Mouse (Mus musculus): ENCODE measurements around the gene Hdac4. TPM values are rescaled to one million over a fixed set of nuclear protein-coding genes. Genes with fewer than 3 reads are reported as not detected.

Gene Hdac4
- polyA plus RNA-seq, 1 experiment = 22.6 TPM

GRCm38 (mm10) chr1:92033463-92033862 is 162.0 kb downstream of the Hdac4 start:
- no peak for DNase-seq
- Histone ChIP-seq H3K4me3 (replicated peaks; ENCODE audit: extremely low read depth, low read depth, low read length) (no peak overlapping the region), H3K4me1 (ENCODE audit: control insufficient read depth, insufficient read depth, low read length) (peaks cover 2% of the 10 kb centered on the region; the same call in 1 of the 2 replicates)
- 88% methylated on average over 7 of the region's 7 CpGs for WGBS
- TF ChIP-seq CTCF (IDR thresholded peaks at IDR 0.05; ENCODE audit: insufficient read depth, low read length) (no peak), POLR2A (IDR thresholded peaks at IDR 0.05; ENCODE audit: borderline replicate concordance, extremely low read depth, low read depth, low read length) (no peak)

GRCm38 (mm10) chr1:92030541-92030940 is 165.0 kb downstream of the Hdac4 start:
- 72% methylated on average over 6 of the region's 6 CpGs for WGBS
- Histone ChIP-seq H3K4me1 (ENCODE audit: control insufficient read depth, insufficient read depth, low read length) (no peaks in the 10 kb centered on the region; the same call in 1 of the 2 replicates), H3K4me3 (replicated peaks; ENCODE audit: extremely low read depth, low read depth, low read length) (no peak overlapping the region)
- peak; percentile 48 for DNase-seq
- TF ChIP-seq POLR2A (IDR thresholded peaks at IDR 0.05; ENCODE audit: borderline replicate concordance, extremely low read depth, low read depth, low read length) (no peak), CTCF (IDR thresholded peaks at IDR 0.05; ENCODE audit: insufficient read depth, low read length) (no peak)

- TF ChIP-seq POLR2A (IDR thresholded peaks at IDR 0.05; ENCODE audit: borderline replicate concordance, extremely low read depth, low read depth, low read length) (no peak), CTCF (IDR thresholded peaks at IDR 0.05; ENCODE audit: insufficient read depth, low read length) (no peak)
- no peak for DNase-seq
- WGBS = 77% methylated on average over 2 of the region's 2 CpGs
Observed at GRCm38 (mm10) chr1:92028158-92028557, 167.3 kb downstream of the Hdac4 start.

GRCm38 (mm10) chr1:92026351-92026750 is 169.1 kb downstream of the Hdac4 start:
- DNase-seq = no peak
- H3K4me1 ChIP-seq (ENCODE audit: control insufficient read depth, insufficient read depth, low read length) = no peaks in the 10 kb centered on the region; the same call in none of the 2 replicates
- 70% methylated on average over 3 of the region's 3 CpGs for WGBS
- TF ChIP-seq CTCF (IDR thresholded peaks at IDR 0.05; ENCODE audit: insufficient read depth, low read length) (no peak), POLR2A (IDR thresholded peaks at IDR 0.05; ENCODE audit: borderline replicate concordance, extremely low read depth, low read depth, low read length) (no peak)
- H3K4me3 ChIP-seq (replicated peaks; ENCODE audit: extremely low read depth, low read depth, low read length) = no peak overlapping the region

More at GRCm38 (mm10) chr1:92028158-92028557, 167.3 kb downstream of the Hdac4 start:
- Histone ChIP-seq H3K4me1 (ENCODE audit: control insufficient read depth, insufficient read depth, low read length) (no peaks in the 10 kb centered on the region; the same call in none of the 2 replicates), H3K4me3 (replicated peaks; ENCODE audit: extremely low read depth, low read depth, low read length) (no peak overlapping the region)

- TF ChIP-seq POLR2A (IDR thresholded peaks at IDR 0.05; ENCODE audit: borderline replicate concordance, extremely low read depth, low read depth, low read length) (no peak), CTCF (IDR thresholded peaks at IDR 0.05; ENCODE audit: insufficient read depth, low read length) (no peak)
- WGBS = 68% methylated on average over 3 of the region's 3 CpGs
- H3K4me1 ChIP-seq (ENCODE audit: control insufficient read depth, insufficient read depth, low read length) = no peaks in the 10 kb centered on the region; the same call in 1 of the 2 replicates
Observed at GRCm38 (mm10) chr1:92023906-92024305, 171.6 kb downstream of the Hdac4 start.

GRCm38 (mm10) chr1:92022009-92022408 is 173.5 kb downstream of the Hdac4 start:
- H3K4me3 ChIP-seq (replicated peaks; ENCODE audit: extremely low read depth, low read depth, low read length) = no peak overlapping the region
- DNase-seq = no peak
- no peak for TF ChIP-seq POLR2A (IDR thresholded peaks at IDR 0.05; ENCODE audit: borderline replicate concordance, extremely low read depth, low read depth, low read length)
- no peak for TF ChIP-seq CTCF (IDR thresholded peaks at IDR 0.05; ENCODE audit: insufficient read depth, low read length)
- H3K4me1 ChIP-seq (ENCODE audit: control insufficient read depth, insufficient read depth, low read length) = no peaks in the 10 kb centered on the region; the same call in 1 of the 2 replicates
- WGBS = 82% methylated on average over 4 of the region's 4 CpGs

More at GRCm38 (mm10) chr1:92023906-92024305, 171.6 kb downstream of the Hdac4 start:
- DNase-seq = no peak
- no peak overlapping the region for H3K4me3 ChIP-seq (replicated peaks; ENCODE audit: extremely low read depth, low read depth, low read length)

- Histone ChIP-seq H3K4me3 (replicated peaks; ENCODE audit: extremely low read depth, low read depth, low read length) (no peak overlapping the region), H3K4me1 (ENCODE audit: control insufficient read depth, insufficient read depth, low read length) (no peaks in the 10 kb centered on the region)
- no peak for DNase-seq
- TF ChIP-seq POLR2A (IDR thresholded peaks at IDR 0.05; ENCODE audit: borderline replicate concordance, extremely low read depth, low read depth, low read length) = no peak
- peak; percentile 32; the same call in 1 of the 2 replicates for TF ChIP-seq CTCF (IDR thresholded peaks at IDR 0.05; ENCODE audit: insufficient read depth, low read length)
- WGBS = 62% methylated on average over 4 of the region's 4 CpGs
Observed at GRCm38 (mm10) chr1:92015938-92016672, 179.4 kb downstream of the Hdac4 start.

GRCm38 (mm10) chr1:92015252-92015651 is 180.2 kb downstream of the Hdac4 start:
- TF ChIP-seq CTCF (IDR thresholded peaks at IDR 0.05; ENCODE audit: insufficient read depth, low read length) = no peak
- no peak for TF ChIP-seq POLR2A (IDR thresholded peaks at IDR 0.05; ENCODE audit: borderline replicate concordance, extremely low read depth, low read depth, low read length)
- no peak for DNase-seq
- Histone ChIP-seq H3K4me3 (replicated peaks; ENCODE audit: extremely low read depth, low read depth, low read length) (no peak overlapping the region), H3K4me1 (ENCODE audit: control insufficient read depth, insufficient read depth, low read length) (no peaks in the 10 kb centered on the region)

- Histone ChIP-seq H3K4me3 (replicated peaks; ENCODE audit: extremely low read depth, low read depth, low read length) (no peak overlapping the region), H3K4me1 (ENCODE audit: control insufficient read depth, insufficient read depth, low read length) (no peaks in the 10 kb centered on the region)
- DNase-seq = no peak
- TF ChIP-seq CTCF (IDR thresholded peaks at IDR 0.05; ENCODE audit: insufficient read depth, low read length) (no peak), POLR2A (IDR thresholded peaks at IDR 0.05; ENCODE audit: borderline replicate concordance, extremely low read depth, low read depth, low read length) (no peak)
Observed at GRCm38 (mm10) chr1:92014496-92014895, 181.0 kb downstream of the Hdac4 start.

- Histone ChIP-seq H3K4me1 (ENCODE audit: control insufficient read depth, insufficient read depth, low read length) (peaks cover 4% of the 10 kb centered on the region), H3K4me3 (replicated peaks; ENCODE audit: extremely low read depth, low read depth, low read length) (no peak overlapping the region)
- WGBS = 70% methylated on average over 1 of the region's 1 CpGs
- DNase-seq = no peak
- TF ChIP-seq POLR2A (IDR thresholded peaks at IDR 0.05; ENCODE audit: borderline replicate concordance, extremely low read depth, low read depth, low read length) (no peak), CTCF (IDR thresholded peaks at IDR 0.05; ENCODE audit: insufficient read depth, low read length) (no peak)
Observed at GRCm38 (mm10) chr1:92006666-92007065, 188.8 kb downstream of the Hdac4 start.
